Mouse (Mus musculus) CH12F3 (cell line): Measurements from ENCODE around the gene Kbtbd3.

ENCODE experiments used
- in situ Hi-C: fragments of 300-500 bp; cut with MboI; formaldehyde crosslinking; loops from 2 replicates; pipeline ENCODE4 v1.14.3; 2020; ENCODE audit warnings: low sequenced_read_pairs

Gene Kbtbd3

GRCm38 (mm10) chr9:4309351-4310085, at the start of gene Kbtbd3, which contains the start of gene Aasdhppt:
Gene Kbtbd3 (plus strand): TSS chr9:4309833.
Gene Aasdhppt (minus strand): TSS chr9:4309471.
- in situ Hi-C loops = no loop called here

- in situ Hi-C loops = no loop called here
Observed at GRCm38 (mm10) chr9:4259841-4260745, 49.5 kb upstream of the Kbtbd3 start.

GRCm38 (mm10) chr9:4260746-4261090, 48.9 kb upstream of the Kbtbd3 start:
- in situ Hi-C loops = no loop called here

- in situ Hi-C loops = no loop called here
Observed at GRCm38 (mm10) chr9:4266881-4267280, 42.8 kb upstream of the Kbtbd3 start.

GRCm38 (mm10) chr9:4283850-4284249, 25.8 kb upstream of the Kbtbd3 start:
- in situ Hi-C loops = no loop called here

GRCm38 (mm10) chr9:4300466-4300865, 9.2 kb upstream of the Kbtbd3 start:
- in situ Hi-C loops = no loop called here

GRCm38 (mm10) chr9:4304867-4305266, 4.8 kb upstream of the Kbtbd3 start:
- in situ Hi-C loops = no loop called here

- in situ Hi-C loops = no loop called here
Observed at GRCm38 (mm10) chr9:4308628-4309350, 844 bp upstream of the Kbtbd3 start.

- in situ Hi-C loops = no loop called here
Observed at GRCm38 (mm10) chr9:4310706-4311105, 1.1 kb downstream of the Kbtbd3 start.

- in situ Hi-C loops = no loop called here
Observed at GRCm38 (mm10) chr9:4311162-4311561, 1.5 kb downstream of the Kbtbd3 start.

GRCm38 (mm10) chr9:4313946-4314345, 4.3 kb downstream of the Kbtbd3 start:
- in situ Hi-C loops = no loop called here

GRCm38 (mm10) chr9:4315746-4316145, 6.1 kb downstream of the Kbtbd3 start:
- in situ Hi-C loops = no loop called here

- in situ Hi-C loops = no loop called here
Observed at GRCm38 (mm10) chr9:4318939-4319721, 9.5 kb downstream of the Kbtbd3 start.

- in situ Hi-C loops = no loop called here
Observed at GRCm38 (mm10) chr9:4353163-4353562, 43.5 kb downstream of the Kbtbd3 start.

- in situ Hi-C loops = no loop called here
Observed at GRCm38 (mm10) chr9:4375828-4376639, 66.4 kb downstream of the Kbtbd3 start, which contains the start of gene Msantd4. Gene Msantd4 (plus strand): TSS chr9:4376562.

- in situ Hi-C loops = no loop called here
Observed at GRCm38 (mm10) chr9:4376640-4377120, 67.0 kb downstream of the Kbtbd3 start.
